Mouse (Mus musculus): Measurements from ENCODE around the gene Kdsr.

DNA sequence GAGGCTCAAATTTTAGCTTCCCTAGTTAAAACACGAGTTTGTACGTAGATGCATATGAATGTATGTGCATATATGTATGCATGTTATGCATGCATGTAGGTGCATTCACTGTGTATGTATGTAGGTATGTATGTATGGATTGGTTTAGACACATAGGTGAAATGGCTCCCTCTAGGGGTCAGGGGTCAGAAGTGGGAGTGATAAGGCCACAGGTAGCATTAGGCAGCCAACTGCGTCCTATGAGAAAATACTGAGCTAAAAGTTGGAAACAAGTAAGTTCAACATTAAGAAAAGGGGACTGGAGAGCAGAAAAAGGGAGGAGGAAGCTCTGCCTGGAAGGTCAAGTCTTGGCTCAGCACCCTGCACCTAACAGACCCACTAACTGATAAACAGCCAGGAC, 21.4 kb downstream of the Kdsr start:
- no peak for TF ChIP-seq MAX (IDR thresholded peaks at IDR 0.05; ENCODE audit: low read length)
- no peak for TF ChIP-seq PAX5 (IDR thresholded peaks at IDR 0.05; ENCODE audit: low read length)
- no peak for TF ChIP-seq POLR2A (IDR thresholded peaks at IDR 0.05; ENCODE audit: low read depth, low read length)

Measured in CH12.LX (cell line).